Mouse (Mus musculus) mouse trophoblast stem cell (cell line): ENCODE data around the gene Gm4969.
"Not testable (repeated sequence)": the region's sequence is repeated elsewhere in the genome, so short reads cannot be mapped to it uniquely, and the experiment has no call there.

ENCODE experiments used
- in situ Hi-C, 2 experiments: fragments of 300-500 bp; cut with MseI, MboI; formaldehyde crosslinking; loops; 2 replicates in 1 of 2; 3 replicates in 1 of 2; pipeline ENCODE4 v1.15.1; 2025

Gm4969 gene

GRCm38 (mm10) chr7:19118028-19118771 lies at the start of gene Gm4969:
Gm4969 (minus strand) TSS chr7:19118368.
- in situ Hi-C loops: no loop called here

- in situ Hi-C loops: no loop called here
Observed at GRCm38 (mm10) chr7:19166990-19167389, 48.8 kb upstream of the Gm4969 start.

GRCm38 (mm10) chr7:19165656-19166423 lies 47.7 kb upstream of the Gm4969 start, which contains the start of gene Gipr:
Gipr (minus strand) TSS chr7:19166127.
- in situ Hi-C loops: no loop called here

- in situ Hi-C loops: no loop called here
Observed at GRCm38 (mm10) chr7:19164978-19165377, 46.8 kb upstream of the Gm4969 start.

GRCm38 (mm10) chr7:19164189-19164588 lies 46.0 kb upstream of the Gm4969 start:
- in situ Hi-C loops: no loop called here

- in situ Hi-C loops: no loop called here
Observed at GRCm38 (mm10) chr7:19163752-19164151, 45.6 kb upstream of the Gm4969 start.

GRCm38 (mm10) chr7:19162928-19163327 lies 44.8 kb upstream of the Gm4969 start:
- in situ Hi-C loops: no loop called here

GRCm38 (mm10) chr7:19160115-19160514 lies 41.9 kb upstream of the Gm4969 start:
- in situ Hi-C loops: no loop called here

- in situ Hi-C loops: no loop called here
Observed at GRCm38 (mm10) chr7:19159411-19159810, 41.2 kb upstream of the Gm4969 start.

- in situ Hi-C loops: no loop called here
Observed at GRCm38 (mm10) chr7:19158601-19159000, 40.4 kb upstream of the Gm4969 start.

- in situ Hi-C loops: no loop called here
Observed at GRCm38 (mm10) chr7:19157160-19157800, 39.1 kb upstream of the Gm4969 start.

GRCm38 (mm10) chr7:19155825-19156475 lies 37.8 kb upstream of the Gm4969 start:
- in situ Hi-C loops: no loop called here

- in situ Hi-C loops: no loop called here
Observed at GRCm38 (mm10) chr7:19154796-19155195, 36.6 kb upstream of the Gm4969 start.

GRCm38 (mm10) chr7:19151121-19151520 lies 33.0 kb upstream of the Gm4969 start:
- in situ Hi-C loops: not testable (repeated sequence)

- in situ Hi-C loops: no loop called here
Observed at GRCm38 (mm10) chr7:19149626-19150025, 31.5 kb upstream of the Gm4969 start, which contains the start of gene Snrpd2. Snrpd2 (plus strand) TSS chr7:19149722.

- in situ Hi-C loops: no loop called here
Observed at GRCm38 (mm10) chr7:19148875-19149541, 30.8 kb upstream of the Gm4969 start, which contains the start of gene Qpctl. Qpctl (minus strand) TSS chr7:19149291.

GRCm38 (mm10) chr7:19148180-19148874 lies 30.2 kb upstream of the Gm4969 start:
- in situ Hi-C loops: no loop called here

GRCm38 (mm10) chr7:19147497-19148045 lies 29.4 kb upstream of the Gm4969 start:
- in situ Hi-C loops: no loop called here

GRCm38 (mm10) chr7:19146793-19147192 lies 28.6 kb upstream of the Gm4969 start:
- in situ Hi-C loops: no loop called here

- in situ Hi-C loops: no loop called here
Observed at GRCm38 (mm10) chr7:19137380-19137779, 19.2 kb upstream of the Gm4969 start.
